8 mouse cellular contexts compared by ENCODE assay signal in genomic region chr7:24326273-24327135, GRCm38 (mm10). TPM values are rescaled to one million over a fixed set of nuclear protein-coding genes. Genes with fewer than 3 reads are reported as not detected.
DNase-seq lines count a peak whose midpoint lies in the region; ATAC-seq and TF ChIP-seq lines count a peak whose summit lies in the region.

No protein-coding gene starts in this region.

- no peak for TF ChIP-seq POLR2A in olfactory bulb, adult 2 months (IDR thresholded peaks at IDR 0.05; ENCODE audit: insufficient read depth, low read depth, low read length)
- no peak for TF ChIP-seq POLR2A in thymus, adult 2 months (IDR thresholded peaks at IDR 0.05; ENCODE audit: control insufficient read depth, extremely low read depth, insufficient read depth, low read length, poor library complexity)

- no peaks in the 10 kb centered on the region for H3K27me3 ChIP-seq in forebrain, embryonic 15.5 days
- H3K27me3 ChIP-seq in liver, embryonic 16.5 days (ENCODE audit: control insufficient read depth, insufficient read depth, low read depth, low read length): peaks cover 5% of the 10 kb centered on the region
- no peaks in the 10 kb centered on the region for H3K27me3 ChIP-seq in thymus, adult 2 months (ENCODE audit: control insufficient read depth, insufficient read depth, low read length)

- no peaks in the 10 kb centered on the region; the same call in 1 of the 2 replicates for H3K9me3 ChIP-seq in forebrain, embryonic 15.5 days
- H3K9me3 ChIP-seq in liver, embryonic 16.5 days (replicated peaks; ENCODE audit: control insufficient read depth, low read length): no peaks in the 10 kb centered on the region

- TF ChIP-seq CTCF in olfactory bulb, adult 2 months (IDR thresholded peaks at IDR 0.05; ENCODE audit: insufficient read depth, low read depth, low read length): no peak
- TF ChIP-seq CTCF in thymus, adult 2 months (IDR thresholded peaks at IDR 0.05; ENCODE audit: borderline replicate concordance, control insufficient read depth, extremely low read depth, insufficient read depth, low read length, poor library complexity): no peak

- H3K27ac ChIP-seq in forebrain, embryonic 15.5 days (replicated peaks): peak overlapping the region; percentile 67
- no peak overlapping the region for H3K27ac ChIP-seq in liver, embryonic 16.5 days (ENCODE audit: low read length)
- peak overlapping the region; percentile 38; the same call in 1 of the 2 replicates for H3K27ac ChIP-seq in olfactory bulb, adult 2 months (ENCODE audit: insufficient read depth, low read depth, low read length)
- H3K27ac ChIP-seq in thymus, adult 2 months (ENCODE audit: control insufficient read depth, insufficient read depth, low read length): no peak overlapping the region

- 34% methylated on average over 20 of the region's 20 CpGs for WGBS in forebrain, embryonic 15.5 days
- WGBS in liver, embryonic 16.5 days (ENCODE audit: insufficient replicate concordance): 39% methylated on average over 20 of the region's 20 CpGs
- WGBS in olfactory bulb, adult 2 months: 33% methylated on average over 20 of the region's 20 CpGs
- 64% methylated on average over 20 of the region's 20 CpGs for WGBS in thymus, adult 2 months

- intact Hi-C loops in left cerebral cortex, postnatal 14 days (cut with DNase I): no loop called here
- intact Hi-C loops in left cerebral cortex, postnatal 36 days (cut with DNase I): no loop called here

- peak overlapping the region; percentile 49 for H3K4me2 ChIP-seq in forebrain, embryonic 15.5 days (replicated peaks)
- peak overlapping the region; percentile 19; the same call in 1 of the 2 replicates for H3K4me2 ChIP-seq in liver, embryonic 16.5 days (ENCODE audit: low read depth, low read length)

- peak; percentile 28 to 67 for DNase-seq in left cerebral cortex, postnatal 14 days (ENCODE audit: low spot score in 2 of 2)
- no peak for DNase-seq in left cerebral cortex, postnatal 36 days (ENCODE audit: low spot score in 2 of 2)
- DNase-seq in adrenal gland, postnatal 25 days: no peak
- DNase-seq in thymus, adult 2 months: no peak
- DNase-seq in urinary bladder, postnatal 4 days (ENCODE audit: low spot score in 2 of 2): no peak

- peak; percentile 69 for ATAC-seq in forebrain, embryonic 15.5 days (replicated peaks)
- ATAC-seq in liver, embryonic 16.5 days (ENCODE audit: low read depth): no peak

- peak overlapping the region; percentile 30 for H3K4me3 ChIP-seq in forebrain, embryonic 15.5 days
- H3K4me3 ChIP-seq in liver, embryonic 16.5 days (ENCODE audit: low read depth, low read length): no peak overlapping the region
- H3K4me3 ChIP-seq in olfactory bulb, adult 2 months (ENCODE audit: insufficient read depth, low read depth, low read length): peak overlapping the region; percentile 25; the same call in 1 of the 2 replicates
- H3K4me3 ChIP-seq in thymus, adult 2 months (ENCODE audit: control insufficient read depth, insufficient read depth, low read length): no peak overlapping the region

- peaks cover 12% of the 10 kb centered on the region for H3K4me1 ChIP-seq in forebrain, embryonic 15.5 days
- H3K4me1 ChIP-seq in liver, embryonic 16.5 days (ENCODE audit: control insufficient read depth, low read depth, low read length): no peaks in the 10 kb centered on the region
- H3K4me1 ChIP-seq in olfactory bulb, adult 2 months (ENCODE audit: control insufficient read depth, insufficient read depth, low read length): peaks cover 11% of the 10 kb centered on the region
- no peaks in the 10 kb centered on the region for H3K4me1 ChIP-seq in thymus, adult 2 months (replicated peaks; ENCODE audit: control insufficient read depth, insufficient read depth, low read length)

- no peaks in the 10 kb centered on the region for H3K36me3 ChIP-seq in forebrain, embryonic 15.5 days
- H3K36me3 ChIP-seq in liver, embryonic 16.5 days (ENCODE audit: control insufficient read depth, insufficient read depth): no peaks in the 10 kb centered on the region
- no peaks in the 10 kb centered on the region for H3K36me3 ChIP-seq in thymus, adult 2 months (ENCODE audit: control insufficient read depth, insufficient read depth, low read length)

- H3K9ac ChIP-seq in forebrain, embryonic 15.5 days (replicated peaks): peak overlapping the region; percentile 35; the same call in 1 of the 2 replicates
- no peak overlapping the region for H3K9ac ChIP-seq in liver, embryonic 16.5 days (ENCODE audit: low read depth, low read length)

RNA-seq across cellular contexts. Expression of gene Tescl, which starts 7.2 kb away (rescaled TPM):
- total RNA-seq in left cerebral cortex, postnatal 14 days (2021): not detected
- total RNA-seq in left cerebral cortex, postnatal 36 days (2021): not detected
- polyA plus RNA-seq in forebrain, embryonic 15.5 days (2015; fragmentation: Nextera tagmentation; extraction: Ambion mirVana): not detected in 2 replicates
- polyA plus RNA-seq in liver, embryonic 16.5 days (2015; fragmentation: Nextera tagmentation; extraction: Ambion mirVana): not detected in 2 replicates
- polyA plus RNA-seq in olfactory bulb, adult 2 months (2012; ENCODE audit: insufficient read depth, insufficient read length, low replicate concordance, missing spikeins): not detected in 2 replicates
- total RNA-seq in adrenal gland, postnatal 25 days (2021): 1.0 and 1.1 TPM in 2 replicates
- 0.12 TPM in 1 of 2 replicates, not detected in the other for polyA plus RNA-seq in thymus, adult 2 months (2012; rRNA removed)

RNA-seq across cellular contexts. Expression of gene Zfp94, which starts 10.0 kb away (rescaled TPM):
- total RNA-seq in left cerebral cortex, postnatal 14 days (2021): 10 to 100 TPM; 16.1 to 16.3 TPM
- total RNA-seq in left cerebral cortex, postnatal 36 days (2021): 10 to 100 TPM; 13.2 to 16.2 TPM
- 24.5 and 24.7 TPM in 2 replicates for polyA plus RNA-seq in forebrain, embryonic 15.5 days (2015; fragmentation: Nextera tagmentation; extraction: Ambion mirVana)
- 1.8 and 2.3 TPM in 2 replicates for polyA plus RNA-seq in liver, embryonic 16.5 days (2015; fragmentation: Nextera tagmentation; extraction: Ambion mirVana)
- polyA plus RNA-seq in olfactory bulb, adult 2 months (2012; ENCODE audit: insufficient read depth, insufficient read length, low replicate concordance, missing spikeins): not detected in 2 replicates
- total RNA-seq in adrenal gland, postnatal 25 days (2021): 4.1 and 6.6 TPM in 2 replicates
- 6.2 and 6.8 TPM in 2 replicates for polyA plus RNA-seq in thymus, adult 2 months (2012; rRNA removed)

RNA-seq across cellular contexts. Expression of gene Lypd5, which starts 22.5 kb away (rescaled TPM):
- not detected for total RNA-seq in left cerebral cortex, postnatal 14 days (2021)
- not detected for total RNA-seq in left cerebral cortex, postnatal 36 days (2021)
- polyA plus RNA-seq in forebrain, embryonic 15.5 days (2015; fragmentation: Nextera tagmentation; extraction: Ambion mirVana): not detected in 2 replicates
- polyA plus RNA-seq in liver, embryonic 16.5 days (2015; fragmentation: Nextera tagmentation; extraction: Ambion mirVana): not detected in 2 replicates
- polyA plus RNA-seq in olfactory bulb, adult 2 months (2012; ENCODE audit: insufficient read depth, insufficient read length, low replicate concordance, missing spikeins): not detected in 2 replicates
- total RNA-seq in adrenal gland, postnatal 25 days (2021): not detected in 2 replicates
- 0.85 and 1.00 TPM in 2 replicates for polyA plus RNA-seq in thymus, adult 2 months (2012; rRNA removed)

RNA-seq across cellular contexts. Expression of gene Zfp61, which starts 25.5 kb away (rescaled TPM):
- total RNA-seq in left cerebral cortex, postnatal 14 days (2021): 10 to 100 TPM; 17.8 to 22.0 TPM
- 10 to 100 TPM; 21.9 to 23.9 TPM for total RNA-seq in left cerebral cortex, postnatal 36 days (2021)
- 51.2 and 59.0 TPM in 2 replicates for polyA plus RNA-seq in forebrain, embryonic 15.5 days (2015; fragmentation: Nextera tagmentation; extraction: Ambion mirVana)
- 2.3 and 2.7 TPM in 2 replicates for polyA plus RNA-seq in liver, embryonic 16.5 days (2015; fragmentation: Nextera tagmentation; extraction: Ambion mirVana)
- not detected in 2 replicates for polyA plus RNA-seq in olfactory bulb, adult 2 months (2012; ENCODE audit: insufficient read depth, insufficient read length, low replicate concordance, missing spikeins)
- 10.1 and 11.5 TPM in 2 replicates for total RNA-seq in adrenal gland, postnatal 25 days (2021)
- 16.1 and 22.6 TPM in 2 replicates for polyA plus RNA-seq in thymus, adult 2 months (2012; rRNA removed)

RNA-seq across cellular contexts. Expression of gene Kcnn4, which starts 43.6 kb away (rescaled TPM):
- total RNA-seq in left cerebral cortex, postnatal 14 days (2021): under 1 TPM; 0.32 to 0.40 TPM
- total RNA-seq in left cerebral cortex, postnatal 36 days (2021): under 1 TPM; 0.42 to 0.77 TPM
- 0.56 and 0.63 TPM in 2 replicates for polyA plus RNA-seq in forebrain, embryonic 15.5 days (2015; fragmentation: Nextera tagmentation; extraction: Ambion mirVana)
- polyA plus RNA-seq in liver, embryonic 16.5 days (2015; fragmentation: Nextera tagmentation; extraction: Ambion mirVana): 91.9 and 93.4 TPM in 2 replicates
- polyA plus RNA-seq in olfactory bulb, adult 2 months (2012; ENCODE audit: insufficient read depth, insufficient read length, low replicate concordance, missing spikeins): not detected in 2 replicates
- total RNA-seq in adrenal gland, postnatal 25 days (2021): 0.21 TPM in 1 of 2 replicates, not detected in the other
- 402 and 429 TPM in 2 replicates for polyA plus RNA-seq in thymus, adult 2 months (2012; rRNA removed)

Comparison
In these comparisons a context has a peak if more than half of its experiments do, and no peak if none do; other contexts are left out.
1. DNase-seq: peak in left cerebral cortex, postnatal 14 days (2 of 2); none in left cerebral cortex, postnatal 36 days (0 of 2), adrenal gland, postnatal 25 days (single experiment), thymus, adult 2 months (single experiment) and urinary bladder, postnatal 4 days (0 of 2).
2. H3K27ac ChIP-seq: peak in forebrain, embryonic 15.5 days (single experiment) and olfactory bulb, adult 2 months (single experiment); none in liver, embryonic 16.5 days (single experiment) and thymus, adult 2 months (single experiment).
3. H3K4me3 ChIP-seq: peak in forebrain, embryonic 15.5 days (single experiment) and olfactory bulb, adult 2 months (single experiment); none in liver, embryonic 16.5 days (single experiment) and thymus, adult 2 months (single experiment).